Mouse (Mus musculus): ENCODE data around the gene Zpbp2. TPM values are rescaled to one million over a fixed set of nuclear protein-coding genes. Genes with fewer than 3 reads are reported as not detected.
"Not testable (repeated sequence)": the region's sequence is repeated elsewhere in the genome, so short reads cannot be mapped to it uniquely, and the experiment has no call there.

Gene Zpbp2
- total RNA-seq, 2 experiments from 2014 or later: not detected

DNA sequence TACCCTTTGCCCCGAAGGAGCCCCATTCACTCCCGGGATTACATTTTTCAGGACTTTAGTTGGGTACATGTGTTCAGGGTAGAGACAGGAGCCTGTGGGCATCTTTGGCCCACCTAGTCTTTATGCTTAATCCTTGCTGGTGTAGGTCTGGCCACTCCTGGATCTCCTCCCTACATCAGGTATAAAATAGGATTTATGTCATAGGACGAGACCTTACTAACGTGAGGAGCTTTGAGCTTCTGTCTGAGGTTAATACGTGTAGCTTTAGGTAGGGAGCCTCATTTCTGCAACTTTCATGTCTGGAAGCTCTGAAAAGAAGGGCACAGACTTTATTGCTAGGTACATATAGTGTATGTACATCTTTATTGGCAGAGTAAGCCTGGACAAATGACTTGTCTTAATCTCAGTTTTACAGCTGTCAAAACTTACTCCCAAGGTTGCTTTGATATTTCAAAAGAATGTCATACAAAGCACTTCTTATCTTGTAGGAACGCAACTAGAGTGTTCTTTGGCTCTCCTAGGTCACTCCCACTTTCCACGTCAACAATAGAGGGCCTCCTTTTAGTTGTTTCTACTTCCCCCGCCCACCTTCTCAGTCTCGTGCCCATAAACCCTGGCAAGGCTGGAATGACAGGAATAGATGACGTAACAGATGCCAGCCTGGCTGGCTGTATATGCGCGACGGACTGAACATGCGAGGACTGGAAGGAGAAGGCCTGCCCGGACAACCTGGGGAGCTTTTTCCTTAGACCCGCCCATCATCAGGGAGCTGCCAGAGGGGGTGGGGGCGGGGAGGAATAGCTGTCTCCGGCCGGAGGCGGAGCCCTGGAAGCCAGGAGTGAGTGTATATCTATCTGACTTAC is 37.0 kb downstream of the Zpbp2 start:
- peak overlapping the region; percentile 93 for H3K4me3 ChIP-seq
- peak overlapping the region; percentile 92 for H3K27ac ChIP-seq
- TF ChIP-seq CTCF (conservative IDR thresholded peaks at IDR 0.05): no peak
- peak; percentile 35 to 58 for DNase-seq (ENCODE audit: low spot score in 2 of 2)

DNA sequence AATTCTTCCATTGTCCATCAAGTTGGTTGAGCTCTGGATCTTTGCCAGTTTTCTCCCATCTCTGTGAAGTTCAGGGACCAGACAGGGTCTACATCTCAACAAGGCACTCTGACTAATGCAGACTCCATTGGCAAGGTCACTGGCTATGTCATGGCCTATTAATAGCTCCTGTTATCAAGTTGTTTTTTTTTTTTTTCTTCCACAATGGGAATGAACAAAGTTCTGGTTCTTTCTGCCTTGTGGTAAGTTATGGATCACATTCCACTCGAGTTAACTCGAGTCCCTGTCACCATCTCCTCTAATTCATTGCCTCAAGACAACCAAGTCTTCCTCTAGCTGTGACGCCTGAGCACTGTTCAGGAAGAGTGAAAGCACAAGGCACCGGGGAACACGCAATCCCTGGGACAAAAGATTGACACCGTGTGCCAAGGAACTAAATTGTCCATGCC is 38.0 kb downstream of the Zpbp2 start:
- TF ChIP-seq CTCF (conservative IDR thresholded peaks at IDR 0.05): no peak
- DNase-seq (ENCODE audit: low spot score in 2 of 2): no peak
- no peak overlapping the region for H3K4me3 ChIP-seq
- no peak overlapping the region for H3K27ac ChIP-seq

DNA sequence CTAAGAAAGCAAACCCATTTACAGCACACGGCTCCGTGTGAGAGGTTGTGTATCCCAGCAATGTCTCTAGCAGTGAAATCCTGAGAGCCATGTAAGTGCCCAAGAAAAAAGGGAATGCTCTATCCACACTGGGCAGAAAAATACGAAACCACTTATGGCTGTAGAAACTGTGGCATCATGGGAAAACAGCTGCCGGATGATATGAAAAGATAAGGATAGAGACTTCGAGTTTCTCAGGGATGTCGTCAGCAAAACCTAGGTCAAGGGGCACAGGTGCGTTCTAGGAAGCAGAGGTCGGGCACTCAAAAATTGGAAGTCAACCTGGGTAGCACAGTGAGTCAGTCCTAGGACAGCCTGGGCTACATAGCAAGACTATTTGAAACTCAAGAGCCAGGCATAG is 38.4 kb downstream of the Zpbp2 start:
- H3K4me3 ChIP-seq: no peak overlapping the region
- no peak for DNase-seq (ENCODE audit: low spot score in 2 of 2)
- H3K27ac ChIP-seq: no peak overlapping the region
- TF ChIP-seq CTCF (conservative IDR thresholded peaks at IDR 0.05): no peak

DNA sequence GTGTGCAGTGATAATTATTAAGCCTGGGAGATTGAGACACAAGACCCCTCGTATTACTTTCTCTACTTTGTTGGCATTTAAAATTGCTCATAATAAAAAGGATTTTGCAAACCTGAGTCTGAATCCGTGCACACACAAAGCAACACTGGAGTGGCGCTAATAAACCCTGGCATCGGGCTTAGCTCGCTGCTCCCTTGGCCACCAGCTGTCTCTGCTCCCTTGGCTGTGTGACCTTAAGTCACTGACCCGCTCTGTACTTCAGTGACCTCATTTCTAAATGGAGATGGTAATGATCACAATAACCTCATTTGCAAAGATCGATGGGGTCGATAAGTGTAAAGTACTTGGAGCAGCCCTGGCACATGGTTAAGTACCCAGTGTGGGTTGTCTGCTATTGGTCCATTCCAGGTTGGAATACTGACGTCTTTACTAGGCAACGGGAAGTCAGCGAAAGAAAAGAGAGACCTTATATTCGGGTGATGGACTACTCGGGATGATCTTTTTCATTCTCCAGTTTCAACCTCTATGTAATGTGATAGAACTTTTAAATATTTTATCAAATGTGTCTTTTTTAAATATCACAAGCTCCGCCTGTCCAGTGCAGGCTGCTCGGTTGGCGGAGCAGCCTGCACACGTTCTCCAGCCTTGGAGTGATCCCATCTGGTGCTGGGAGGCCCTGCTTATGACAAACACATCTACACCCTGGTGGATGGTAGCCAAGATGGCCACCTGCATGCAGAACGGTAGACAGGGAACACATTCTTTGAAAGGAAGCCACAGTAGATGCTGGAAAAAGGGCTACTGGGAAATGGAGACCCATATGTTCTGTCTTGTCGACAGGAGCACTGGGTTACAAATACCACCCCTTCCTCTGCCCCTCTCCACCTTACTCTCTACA is 39.9 kb downstream of the Zpbp2 start:
- Histone ChIP-seq H3K27ac (no peak overlapping the region), H3K4me3 (no peak overlapping the region)
- no peak for DNase-seq (ENCODE audit: low spot score in 2 of 2)
- TF ChIP-seq CTCF (conservative IDR thresholded peaks at IDR 0.05): no peak

DNA sequence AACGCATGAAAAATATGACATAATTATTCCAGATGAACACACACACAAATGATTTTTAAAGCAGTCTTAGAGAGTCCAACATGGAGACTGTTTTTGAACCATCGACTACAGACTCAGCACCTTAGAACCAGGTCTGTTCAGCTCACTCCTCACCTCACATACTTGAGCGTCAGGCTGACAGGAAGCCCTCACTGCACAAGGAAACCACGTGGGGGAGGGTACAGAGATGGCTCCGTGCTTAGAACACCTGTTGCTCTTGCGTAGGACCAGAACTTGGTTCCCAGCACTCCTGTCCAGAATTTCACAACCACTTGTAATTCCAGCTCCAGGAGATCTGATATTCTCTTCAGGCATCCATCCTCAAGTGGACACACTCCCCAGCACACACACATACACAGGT is 44.1 kb downstream of the Zpbp2 start:
- DNase-seq (ENCODE audit: low spot score in 2 of 2): no peak
- no peak overlapping the region for H3K27ac ChIP-seq
- TF ChIP-seq CTCF (conservative IDR thresholded peaks at IDR 0.05): no peak
- H3K4me3 ChIP-seq: no peak overlapping the region

DNA sequence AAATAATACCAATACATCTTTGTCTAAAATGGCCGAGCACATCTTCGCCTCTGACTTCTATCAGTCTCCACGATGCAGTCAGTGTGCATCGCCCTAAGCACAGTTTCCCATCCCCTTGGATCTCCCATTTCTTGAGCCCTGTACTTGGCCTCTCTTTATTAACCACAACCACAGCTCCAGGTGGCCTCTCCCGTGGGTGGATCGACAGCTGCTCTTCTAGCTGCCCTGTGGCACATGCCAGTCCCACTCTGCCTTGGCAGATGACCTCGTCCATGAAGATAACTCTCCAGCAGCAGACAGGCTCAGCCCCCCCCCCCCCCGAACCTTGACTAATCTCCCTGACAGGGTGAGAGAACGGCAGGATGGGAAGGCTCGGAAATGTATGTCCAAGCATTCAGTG is 44.6 kb downstream of the Zpbp2 start:
- H3K4me3 ChIP-seq: no peak overlapping the region
- no peak for TF ChIP-seq CTCF (conservative IDR thresholded peaks at IDR 0.05)
- no peak for DNase-seq (ENCODE audit: low spot score in 2 of 2)
- no peak overlapping the region for H3K27ac ChIP-seq

DNA sequence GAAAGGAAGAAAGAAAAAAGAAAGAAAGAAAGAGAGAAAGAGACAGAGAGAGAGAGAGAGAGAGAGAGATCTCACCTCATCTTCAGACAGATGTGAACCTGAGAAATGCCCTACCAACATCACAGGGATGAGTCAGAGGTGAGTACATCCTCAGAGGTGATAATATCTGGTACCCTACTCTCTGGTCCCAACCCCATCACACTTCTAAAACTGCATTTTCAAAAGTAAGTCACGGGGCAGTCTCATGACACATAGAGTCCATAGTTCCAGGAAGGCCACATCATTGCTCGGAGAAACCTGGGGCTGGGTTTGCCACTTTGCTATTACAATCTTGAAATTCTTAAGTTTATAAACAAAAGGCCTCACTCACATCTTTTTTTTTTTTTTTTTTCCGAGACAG is 45.1 kb downstream of the Zpbp2 start:
- no peak for TF ChIP-seq CTCF (conservative IDR thresholded peaks at IDR 0.05)
- DNase-seq (ENCODE audit: low spot score in 2 of 2): no peak
- no peak overlapping the region for H3K4me3 ChIP-seq
- H3K27ac ChIP-seq: no peak overlapping the region

DNA sequence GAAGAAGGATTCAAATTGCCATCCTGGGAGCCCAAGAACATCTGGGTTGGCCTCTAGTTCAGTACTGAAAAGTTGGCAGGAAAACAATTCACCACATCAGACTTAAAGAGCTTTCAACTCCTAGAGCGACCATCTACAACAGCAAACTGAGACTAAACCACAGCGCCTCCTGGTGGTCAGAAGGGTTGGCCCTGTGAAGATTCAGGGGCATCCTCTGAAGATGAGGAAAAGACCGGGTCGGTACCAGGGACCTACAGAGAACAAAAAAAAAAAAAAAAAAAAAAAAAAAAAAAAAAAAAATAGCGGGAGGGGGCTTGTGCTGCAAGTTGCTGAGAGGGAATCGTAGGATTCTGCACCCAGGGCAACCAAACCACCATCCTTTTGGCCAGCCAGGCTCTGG is 46.5 kb downstream of the Zpbp2 start:
- Histone ChIP-seq H3K27ac (no peak overlapping the region), H3K4me3 (no peak overlapping the region)
- peak in 1 of 2 experiments; percentile 41 for DNase-seq (ENCODE audit: low spot score in 2 of 2)
- peak; percentile 76 for TF ChIP-seq CTCF (conservative IDR thresholded peaks at IDR 0.05)

DNA sequence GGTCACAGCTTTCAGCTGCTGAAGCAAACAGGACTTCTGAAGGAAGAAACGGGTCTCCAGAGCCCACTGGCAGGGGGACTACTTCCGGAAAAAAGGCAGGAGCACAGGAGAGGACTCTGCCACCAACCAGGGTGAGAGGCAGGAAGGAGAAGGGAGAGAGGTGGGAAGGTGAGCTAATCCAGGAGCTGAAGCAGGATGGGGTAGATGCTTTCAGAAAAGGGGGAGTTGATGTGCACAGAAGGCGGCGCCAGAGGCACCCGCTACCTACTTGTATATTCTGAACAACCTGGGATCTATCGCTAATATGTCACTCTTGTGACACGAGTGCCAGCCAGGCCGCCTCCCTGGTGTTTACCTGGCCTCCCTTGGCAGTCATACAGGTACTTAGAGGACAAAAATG is 47.1 kb downstream of the Zpbp2 start, which contains the start of gene Lrrc3c:
TSS of gene Lrrc3c (plus strand) at position 301 of the 400 bp plus-strand sequence.
- no peak for DNase-seq (ENCODE audit: low spot score in 2 of 2)
- TF ChIP-seq CTCF (conservative IDR thresholded peaks at IDR 0.05): no peak
- Histone ChIP-seq H3K4me3 (peak within 1 kb of the TSS; percentile 23; the same call in 1 of the 2 replicates), H3K27ac (no peak within 1 kb of the TSS)

DNA sequence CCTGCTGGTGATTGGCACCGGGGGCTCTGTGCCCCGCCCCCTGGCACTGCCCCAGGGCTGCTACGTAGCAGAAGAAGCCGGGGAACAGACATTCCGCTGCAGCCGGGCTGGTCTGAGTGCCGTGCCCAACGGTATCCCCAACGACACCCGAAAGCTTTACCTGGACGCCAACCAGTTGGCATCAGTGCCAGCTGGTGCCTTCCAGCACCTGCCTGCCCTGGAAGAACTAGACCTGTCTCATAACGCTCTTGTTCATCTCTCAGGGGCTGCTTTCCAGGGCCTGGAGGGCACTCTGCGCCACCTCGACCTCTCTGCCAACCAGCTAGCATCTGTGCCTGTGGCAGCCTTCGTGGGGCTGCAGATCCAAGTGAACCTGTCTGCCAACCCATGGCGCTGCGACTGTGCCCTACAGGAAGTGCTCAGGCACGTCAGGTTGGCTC is 48.0 kb downstream of the Zpbp2 start:
- no peak overlapping the region for H3K27ac ChIP-seq
- no peak for TF ChIP-seq CTCF (conservative IDR thresholded peaks at IDR 0.05)
- H3K4me3 ChIP-seq: peak overlapping the region; percentile 23; the same call in 1 of the 2 replicates

DNA sequence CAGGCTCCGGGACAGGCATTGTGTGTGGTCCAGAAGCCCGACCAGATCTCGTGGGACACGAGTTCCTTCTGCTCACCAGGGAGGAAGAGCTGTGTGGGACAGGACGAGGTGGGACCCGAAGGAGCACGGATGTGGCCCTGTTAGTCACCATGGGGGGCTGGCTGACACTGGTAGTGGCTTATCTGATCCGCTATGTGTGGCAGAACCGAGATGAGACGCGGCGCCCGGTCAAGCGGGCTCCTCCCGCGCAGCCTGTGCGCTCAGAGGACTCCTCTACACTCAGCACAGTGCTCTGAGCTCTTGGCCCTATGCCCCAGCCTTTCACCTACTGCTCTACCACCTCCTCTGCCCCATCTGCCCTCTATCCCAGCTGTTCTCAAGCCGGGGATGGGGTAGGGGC is 48.4 kb downstream of the Zpbp2 start:
- no peak for DNase-seq (ENCODE audit: low spot score in 2 of 2)
- Histone ChIP-seq H3K27ac (no peak overlapping the region), H3K4me3 (no peak overlapping the region)
- no peak for TF ChIP-seq CTCF (conservative IDR thresholded peaks at IDR 0.05)

More for the DNA sequence above, 48.0 kb downstream of the Zpbp2 start:
- DNase-seq (ENCODE audit: low spot score in 2 of 2): no peak

DNA sequence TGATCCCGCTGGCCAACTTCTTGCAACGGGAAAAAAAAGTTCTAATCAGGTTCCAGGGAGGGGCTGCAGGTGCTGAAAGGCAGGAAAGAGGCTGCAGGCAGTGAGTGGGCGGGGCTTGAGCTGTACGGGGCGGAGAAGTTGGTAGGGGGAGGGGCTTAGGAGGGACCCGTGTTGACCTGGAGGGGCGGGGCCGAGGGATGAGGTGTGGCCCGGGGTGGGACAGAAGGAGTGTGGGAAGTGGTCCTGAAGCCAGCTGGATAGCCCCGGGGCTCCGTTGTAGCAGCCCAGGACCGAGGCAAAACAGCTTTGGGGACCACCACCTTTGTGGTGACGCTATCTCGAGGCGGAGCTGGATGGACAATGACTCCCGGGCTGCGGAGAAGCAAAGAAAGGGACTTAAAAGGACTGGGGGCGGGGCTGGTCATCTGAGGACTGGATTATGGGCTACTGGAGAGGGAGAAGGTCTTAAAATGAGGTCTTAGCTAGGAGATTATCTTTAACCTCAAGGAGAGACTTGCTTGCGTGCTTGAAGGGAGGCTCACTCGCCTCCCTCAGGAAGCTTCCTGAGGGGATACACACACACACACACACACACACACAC is 51.3 kb downstream of the Zpbp2 start:
- Histone ChIP-seq H3K27ac (no peak overlapping the region), H3K4me3 (no peak overlapping the region)
- no peak for TF ChIP-seq CTCF (conservative IDR thresholded peaks at IDR 0.05)
- no peak for DNase-seq (ENCODE audit: low spot score in 2 of 2)

DNA sequence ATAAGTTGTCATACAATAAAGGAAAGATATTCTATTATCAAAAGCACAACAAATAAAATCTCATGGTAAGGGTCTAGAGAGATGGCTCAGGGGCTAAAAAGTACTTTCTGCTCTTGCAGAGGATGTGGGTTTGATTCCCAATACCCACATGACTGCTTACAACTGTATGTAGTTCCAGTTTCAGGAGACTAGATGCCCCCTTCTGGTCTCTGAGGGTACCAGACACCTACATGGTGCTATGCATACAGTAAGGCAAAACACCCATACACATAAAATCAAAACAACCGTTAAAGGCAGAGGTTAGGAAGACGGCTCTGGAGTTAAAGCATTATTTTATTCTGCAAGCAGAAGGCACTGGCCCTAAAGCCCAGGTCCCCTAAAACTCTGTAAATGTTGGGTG is 53.1 kb downstream of the Zpbp2 start:
- Histone ChIP-seq H3K4me3 (no peak overlapping the region), H3K27ac (no peak overlapping the region)
- no peak for TF ChIP-seq CTCF (conservative IDR thresholded peaks at IDR 0.05)
- no peak for DNase-seq (ENCODE audit: low spot score in 2 of 2)

DNA sequence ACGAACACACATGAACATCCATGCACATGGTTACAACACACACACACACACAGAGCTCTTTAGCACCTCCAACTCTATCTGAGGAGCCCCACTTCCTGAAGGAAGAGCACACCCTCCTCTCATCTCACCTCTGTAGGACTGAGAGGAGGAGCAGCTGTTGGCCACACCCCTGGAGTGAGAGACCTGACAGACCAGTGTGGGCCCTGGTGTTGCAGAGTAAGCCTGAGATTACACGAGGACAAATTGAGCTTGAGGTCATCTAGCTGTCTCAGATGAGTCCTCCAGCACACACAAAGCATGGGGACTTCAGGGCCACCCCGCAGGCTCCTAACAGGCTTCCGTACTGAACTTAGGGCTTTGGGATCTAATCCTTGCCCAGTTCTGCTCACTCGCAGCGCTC is 54.0 kb downstream of the Zpbp2 start:
- DNase-seq (ENCODE audit: low spot score in 2 of 2); H3K4me3 ChIP-seq; H3K27ac ChIP-seq: not testable (repeated sequence)

All from layer of hippocampus, adult 2 months (tissue).